Mouse (Mus musculus) spleen, adult 2 months (tissue): Measurements from ENCODE around the gene Tdrd9.

ENCODE experiments used
- CTCF ChIP-seq: fragments of 200-500 bp; IDR thresholded peaks from 2 replicates; pipeline ENCODE4 v1.5.1; 2011; ENCODE audit warnings: mild to moderate bottlenecking, inconsistent platforms; ENCODE audit not compliant: insufficient read depth, insufficient read length, insufficient replicate concordance; ENCODE audit errors: extremely low read depth
- POLR2A ChIP-seq: fragments of 200-500 bp; IDR thresholded peaks from 2 replicates; pipeline ENCODE4 v1.6.1; 2011; ENCODE audit warnings: low read depth, low read length, inconsistent platforms

DNA sequence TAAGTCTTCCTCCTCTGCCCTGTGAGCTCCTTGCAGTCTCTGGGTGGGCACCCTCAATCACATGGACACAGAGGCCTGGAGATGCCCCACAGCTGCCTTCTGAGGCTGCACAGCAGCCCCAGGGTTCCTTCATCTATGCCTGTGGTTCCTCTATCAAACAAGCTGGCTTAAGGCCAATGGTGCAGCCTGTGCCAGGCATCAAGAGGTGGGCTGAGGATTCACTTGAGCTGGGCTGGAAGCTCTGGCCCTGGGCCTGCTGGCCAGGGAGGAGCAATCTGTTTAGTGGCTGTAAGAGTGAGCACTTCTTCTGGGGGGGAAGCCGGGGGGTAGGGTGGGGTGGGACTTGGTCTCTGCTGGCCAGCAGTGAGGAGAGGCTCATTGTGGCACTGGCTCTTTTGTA is 44.0 kb upstream of the Tdrd9 start:
- TF ChIP-seq POLR2A (no peak), CTCF (no peak)
